Mouse (Mus musculus) midbrain, postnatal 0 days (tissue): Measurements from ENCODE around the gene Caprin1. TPM values are rescaled to one million over a fixed set of nuclear protein-coding genes. Genes with fewer than 3 reads are reported as not detected.
A peak's percentile ranks its signal among the peaks of the same experiment; 100 is the strongest.

Experiments used
- ATAC-seq: fragments of 200-750 bp; cut with Nextera tagmentation; 2 replicates; pipeline ENCODE4 v1.8.0; 2017; ENCODE audit warnings: moderate number of reproducible peaks, mild to moderate bottlenecking, moderate TSS enrichment, moderate library complexity; ENCODE audit not compliant: low FRiP score
- DNase-seq: peaks from one replicate; pipeline ENCODE4 v3.0.0-alpha.2; 2015; ENCODE audit warnings: low spot score
- H3K27ac ChIP-seq: fragments of 300-500 bp; sonication (generic); 2 replicates; pipeline ENCODE4 v1.5.1; 2014; ENCODE audit warnings: low read depth, mild to moderate bottlenecking, low read length, mixed read lengths
- H3K27me3 ChIP-seq: fragments of 300-500 bp; sonication (generic); 2 replicates; pipeline ENCODE4 v1.6.1; 2014; ENCODE audit warnings: low read length, control low read depth, mixed read lengths; ENCODE audit not compliant: insufficient read depth
- H3K36me3 ChIP-seq: fragments of 300-500 bp; sonication (generic); 2 replicates; pipeline ENCODE4 v1.6.1; 2014; ENCODE audit warnings: low read length, control low read depth, mixed read lengths; ENCODE audit not compliant: insufficient read depth
- H3K4me1 ChIP-seq: fragments of 300-500 bp; sonication (generic); 2 replicates; pipeline ENCODE4 v1.6.1; 2014; ENCODE audit warnings: mild to moderate bottlenecking, control low read depth, antibody characterized with exemption, low read length, mixed read lengths; ENCODE audit not compliant: insufficient read depth
- H3K4me2 ChIP-seq: fragments of 300-500 bp; sonication (generic); 2 replicates; pipeline ENCODE4 v1.6.1; 2014; ENCODE audit warnings: low read depth, mild to moderate bottlenecking, low read length, mixed read lengths; ENCODE audit not compliant: poor library complexity, severe bottlenecking
- H3K4me3 ChIP-seq: fragments of 300-500 bp; sonication (generic); 2 replicates; pipeline ENCODE4 v1.5.1; 2014; ENCODE audit warnings: low read depth, mild to moderate bottlenecking, low read length, moderate library complexity
- H3K9ac ChIP-seq: fragments of 300-500 bp; sonication (generic); replicated peaks from 2 replicates; pipeline ENCODE4 v1.6.1; 2014; ENCODE audit warnings: mild to moderate bottlenecking, low read length, moderate library complexity, mixed read lengths; ENCODE audit not compliant: poor library complexity, severe bottlenecking
- H3K9me3 ChIP-seq: fragments of 300-500 bp; sonication (generic); 2 replicates; pipeline ENCODE4 v1.6.1; 2016; ENCODE audit warnings: low read length, control low read depth
- CTCF ChIP-seq: IDR thresholded peaks from 2 replicates; pipeline ENCODE4 v1.5.1; 2016; ENCODE audit warnings: antibody characterized with exemption, mild to moderate bottlenecking
- WGBS: fragments of 180-500 bp; shearing (Covaris S2); extraction: QIAGEN DNeasy Blood & Tissue Kit; methylation state at CpG from one replicate; pipeline ENCODE4 v1.1.7; 2014; 5-methylcytosine and 5-hydroxymethylcytosine counted together
- polyA plus RNA-seq: library from polyadenylated mRNA; unstranded; fragments of >200 nt; fragmentation: Nextera tagmentation; extraction: Ambion mirVana; gene quantifications from 2 replicates; pipeline ENCODE4 v1.2.1, GENCODE M21; 2015
- total RNA-seq: library from RNA; depleted of rRNA; stranded (reverse); fragments of >200 nt; gene quantifications from 2 replicates; pipeline ENCODE4 v1.2.3, GENCODE M21; 2014

Gene Caprin1
- total and polyA plus RNA-seq, 2 experiments from 2014 or later: 226 to 269 TPM

GRCm38 (mm10) chr2:103808466-103808865 is 11.0 kb upstream of the Caprin1 start:
- H3K4me1 ChIP-seq: no peaks in the 10 kb centered on the region
- H3K9ac ChIP-seq: no peak overlapping the region
- DNase-seq (no peak), ATAC-seq (no peak)
- no peak overlapping the region for H3K4me3 ChIP-seq
- H3K27ac ChIP-seq: no peak overlapping the region
- no peaks in the 10 kb centered on the region for H3K27me3 ChIP-seq
- H3K36me3 ChIP-seq: no peaks in the 10 kb centered on the region
- no peak for TF ChIP-seq CTCF
- H3K9me3 ChIP-seq: no peaks in the 10 kb centered on the region
- H3K4me2 ChIP-seq: no peak overlapping the region

- Histone ChIP-seq H3K27ac (no peak overlapping the region), H3K27me3 (no peaks in the 10 kb centered on the region), H3K36me3 (no peaks in the 10 kb centered on the region), H3K9ac (no peak overlapping the region), H3K4me2 (no peak overlapping the region), H3K4me3 (no peak overlapping the region), H3K9me3 (no peaks in the 10 kb centered on the region), H3K4me1 (no peaks in the 10 kb centered on the region)
- ATAC-seq (no peak), DNase-seq (no peak)
- 91% methylated on average over 5 of the region's 5 CpGs for WGBS
- TF ChIP-seq CTCF: no peak
Observed at GRCm38 (mm10) chr2:103803770-103804530, 6.5 kb upstream of the Caprin1 start.

- DNase-seq: no peak
- Histone ChIP-seq H3K27me3 (no peaks in the 10 kb centered on the region), H3K9ac (no peak overlapping the region), H3K36me3 (no peaks in the 10 kb centered on the region), H3K27ac (no peak overlapping the region), H3K4me1 (no peaks in the 10 kb centered on the region), H3K4me3 (no peak overlapping the region), H3K9me3 (no peaks in the 10 kb centered on the region), H3K4me2 (no peak overlapping the region)
- no peak for ATAC-seq
- TF ChIP-seq CTCF: no peak
- WGBS: 91% methylated on average over 1 of the region's 1 CpGs
Observed at GRCm38 (mm10) chr2:103802422-103802821, 5.0 kb upstream of the Caprin1 start.

DNA sequence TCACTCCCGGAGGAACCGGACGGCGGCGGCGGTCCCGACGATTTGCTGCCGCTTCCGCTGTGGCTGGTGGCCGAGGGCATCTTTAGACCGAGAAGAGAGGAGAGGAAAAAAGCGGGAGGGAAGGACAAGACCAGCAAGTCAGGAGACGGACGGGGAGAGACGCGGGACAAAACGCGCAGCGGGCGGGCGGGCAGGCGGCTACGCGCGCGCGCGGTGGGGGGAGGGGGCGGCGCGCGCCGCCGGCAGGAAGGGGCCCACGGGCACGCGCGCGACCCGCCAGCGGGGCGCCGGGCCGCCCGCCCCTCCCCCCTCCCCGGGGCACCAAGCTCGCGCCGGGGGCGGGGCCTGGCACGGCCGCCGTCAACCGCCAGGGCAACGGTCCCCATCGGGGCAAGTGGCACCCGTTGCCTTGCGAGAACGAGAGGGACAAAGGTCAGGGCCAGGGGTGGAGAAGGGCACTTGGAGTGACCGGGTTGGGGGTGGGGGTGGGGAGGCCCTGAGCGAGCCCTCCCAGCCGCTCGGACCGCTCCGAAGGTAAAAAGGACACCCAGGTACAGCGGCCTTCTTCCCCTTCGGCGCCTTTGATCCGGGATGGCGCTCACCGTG is 485 bp downstream of the Caprin1 start:
- Histone ChIP-seq H3K9me3 (no peaks in the 10 kb centered on the region), H3K4me2 (peak overlapping the region; percentile 63), H3K4me3 (peak overlapping the region; percentile 60), H3K27ac (peak overlapping the region; percentile 99), H3K4me1 (peaks cover 4% of the 10 kb centered on the region), H3K36me3 (peaks cover 3% of the 10 kb centered on the region; the same call in 1 of the 2 replicates), H3K9ac (peak overlapping the region; percentile 77), H3K27me3 (no peaks in the 10 kb centered on the region)
- TF ChIP-seq CTCF: peak; percentile 29
- peak; percentile 88 for DNase-seq
- peak; percentile 71 for ATAC-seq
- 1% methylated on average over 38 of the region's 72 CpGs for WGBS

- DNase-seq (peak; percentile 62), ATAC-seq (peak; percentile 60)
- no peaks in the 10 kb centered on the region for H3K27me3 ChIP-seq
- no peaks in the 10 kb centered on the region for H3K9me3 ChIP-seq
- H3K4me3 ChIP-seq: peak overlapping the region; percentile 60
- WGBS: under 1% methylated on average over 42 of the region's 42 CpGs
- H3K36me3 ChIP-seq: peaks cover 3% of the 10 kb centered on the region; the same call in 1 of the 2 replicates
- peaks cover 4% of the 10 kb centered on the region for H3K4me1 ChIP-seq
- H3K9ac ChIP-seq: peak overlapping the region; percentile 77
- TF ChIP-seq CTCF: no peak
- H3K4me2 ChIP-seq: peak overlapping the region; percentile 63
- H3K27ac ChIP-seq: peak overlapping the region; percentile 99
Observed at GRCm38 (mm10) chr2:103796211-103796860, 1.1 kb downstream of the Caprin1 start.

- Histone ChIP-seq H3K36me3 (peaks cover 3% of the 10 kb centered on the region; the same call in 1 of the 2 replicates), H3K9ac (peak overlapping the region; percentile 77), H3K4me1 (peaks cover 4% of the 10 kb centered on the region), H3K4me3 (peak overlapping the region; percentile 60), H3K27me3 (no peaks in the 10 kb centered on the region), H3K27ac (peak overlapping the region; percentile 99), H3K9me3 (no peaks in the 10 kb centered on the region), H3K4me2 (peak overlapping the region; percentile 63)
- ATAC-seq (peak; percentile 48), DNase-seq (peak; percentile 84)
- WGBS: 0% methylated on average over 11 of the region's 11 CpGs
- no peak for TF ChIP-seq CTCF
Observed at GRCm38 (mm10) chr2:103795843-103796210, 1.6 kb downstream of the Caprin1 start.
